Mouse (Mus musculus) liver, embryonic 14.5 days (tissue): ENCODE measurements around the gene Cmtm5. TPM values are rescaled to one million over a fixed set of nuclear protein-coding genes. Genes with fewer than 3 reads are reported as not detected.

ENCODE experiments used
- ATAC-seq: fragments of 200-750 bp; cut with Nextera tagmentation; 2 replicates; pipeline ENCODE4 v1.8.0; 2017; ENCODE audit warnings: moderate number of reproducible peaks, mild to moderate bottlenecking, moderate library complexity; ENCODE audit not compliant: insufficient read depth
- DNase-seq, 3 experiments: peaks; one replicate each; pipeline ENCODE4 v3.0.0-alpha.2; 2012 to 2013; ENCODE audit warnings: low read depth in 3 of 3, low spot score in 3 of 3
- H3K27ac ChIP-seq: fragments of 300-500 bp; sonication (generic); 2 replicates; pipeline ENCODE4 v1.5.1; 2014; ENCODE audit warnings: moderate library complexity, mild to moderate bottlenecking, control low read depth, inconsistent platforms
- H3K27me3 ChIP-seq: fragments of 300-500 bp; sonication (generic); 2 replicates; pipeline ENCODE4 v1.6.1; 2014; ENCODE audit warnings: mild to moderate bottlenecking, low read length, moderate library complexity; ENCODE audit not compliant: control insufficient read depth, insufficient read depth
- H3K36me3 ChIP-seq: fragments of 300-500 bp; sonication (generic); replicated peaks from 2 replicates; pipeline ENCODE4 v1.6.1; 2014; ENCODE audit warnings: low read depth; ENCODE audit not compliant: control insufficient read depth, insufficient read depth
- H3K4me1 ChIP-seq, 2 experiments: fragments of 200-500 bp in 1 of 2; fragments of 300-500 bp in 1 of 2; sonication (generic) in 1 of 2; replicated peaks; 2 replicates each; pipeline ENCODE4 v1.6.1; 2012 to 2014; ENCODE audit warnings: antibody characterized with exemption in 1 of 2, inconsistent platforms in 1 of 2, low read length in 1 of 2; ENCODE audit not compliant: control insufficient read depth in 2 of 2, insufficient read depth in 2 of 2
- H3K4me2 ChIP-seq: fragments of 300-500 bp; sonication (generic); 2 replicates; pipeline ENCODE4 v1.6.1; 2014; ENCODE audit warnings: low read depth, mild to moderate bottlenecking, control low read depth, moderate library complexity
- H3K4me3 ChIP-seq, 2 experiments: fragments of 200-500 bp in 1 of 2; fragments of 300-500 bp in 1 of 2; sonication (generic) in 1 of 2; 2 replicates each; pipeline ENCODE4 v1.5.1; 2012 to 2014; ENCODE audit warnings: low read depth in 2 of 2, low read length in 2 of 2, mild to moderate bottlenecking in 2 of 2, control low read depth in 1 of 2, inconsistent platforms in 1 of 2, moderate library complexity in 1 of 2; ENCODE audit not compliant: insufficient read depth in 1 of 2
- H3K9ac ChIP-seq: fragments of 300-500 bp; sonication (generic); replicated peaks from 2 replicates; pipeline ENCODE4 v1.6.1; 2014; ENCODE audit warnings: mild to moderate bottlenecking, control low read depth, moderate library complexity
- H3K9me3 ChIP-seq: fragments of 300-500 bp; sonication (generic); 2 replicates; pipeline ENCODE4 v1.6.1; 2016; ENCODE audit warnings: low read length, mixed read lengths; ENCODE audit not compliant: control insufficient read depth
- CTCF ChIP-seq: IDR thresholded peaks from 2 replicates; pipeline ENCODE4 v1.5.1; 2016; ENCODE audit warnings: antibody characterized with exemption, low read depth, control low read depth
- EP300 ChIP-seq: IDR thresholded peaks from 2 replicates; pipeline ENCODE4 v1.6.1; 2016; ENCODE audit warnings: antibody characterized with exemption, low read depth
- WGBS: fragments of 180-500 bp; shearing (Covaris S2); extraction: QIAGEN DNeasy Blood & Tissue Kit; methylation state at CpG from one replicate; pipeline ENCODE4 v1.1.7; 2014; ENCODE audit not compliant: insufficient replicate concordance; 5-methylcytosine and 5-hydroxymethylcytosine counted together
- polyA plus RNA-seq, 2 experiments: library from polyadenylated mRNA; depleted of rRNA in 1 of 2; stranded (reverse) in 1 of 2; unstranded in 1 of 2; fragments of >200 nt; fragmentation: Nextera tagmentation in 1 of 2; extraction: Ambion mirVana in 1 of 2; gene quantifications; 2 replicates each; pipeline versions ENCODE4 v1.2.1 to v1.2.3; 2012 to 2014

The Cmtm5 gene
- polyA plus RNA-seq, 2 experiments = 0.04 TPM; not detected in 1

DNA sequence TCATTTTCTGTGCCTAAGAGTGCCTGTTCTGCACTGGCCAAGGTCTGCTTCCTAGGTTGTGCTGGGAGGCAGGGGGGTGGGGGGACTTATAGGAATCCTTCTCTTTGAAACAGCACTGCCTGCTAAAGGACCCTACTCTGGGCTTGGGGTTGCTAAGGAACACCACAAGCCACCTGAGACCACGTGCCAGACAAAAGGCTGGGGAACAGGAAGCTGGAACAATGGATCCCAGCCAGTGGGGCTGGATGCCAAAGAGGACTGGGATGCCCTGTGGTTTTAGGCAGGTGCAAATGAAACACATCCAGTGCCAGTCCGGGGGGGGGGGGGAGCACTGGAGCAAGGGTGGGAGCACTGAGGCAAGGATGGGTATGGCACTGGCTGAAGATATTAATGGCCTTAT lies 5.6 kb upstream of the Cmtm5 start:
- Histone ChIP-seq H3K27me3 (peaks cover 36% of the 10 kb centered on the region), H3K9ac (no peak overlapping the region), H3K4me1 (no peaks in the 10 kb centered on the region), H3K9me3 (no peaks in the 10 kb centered on the region), H3K4me2 (no peak overlapping the region), H3K27ac (no peak overlapping the region), H3K36me3 (no peaks in the 10 kb centered on the region), H3K4me3 (no peak overlapping the region)
- TF ChIP-seq EP300 = no peak
- no peak for TF ChIP-seq CTCF
- WGBS = 20% methylated on average over 2 of the region's 2 CpGs
- no peak for DNase-seq
- ATAC-seq = no peak

GRCm38 (mm10) chr14:54932645-54933150 lies 3.4 kb upstream of the Cmtm5 start, which contains the start of gene Il25:
Gene Il25 (plus strand): TSS chr14:54932695.
- no peak within 1 kb of the TSS for H3K4me3 ChIP-seq
- H3K9ac ChIP-seq = no peak within 1 kb of the TSS
- ATAC-seq (no peak), DNase-seq (no peak)
- H3K27me3 ChIP-seq = peaks cover 13% of the 10 kb centered on the region
- H3K27ac ChIP-seq = no peak within 1 kb of the TSS
- H3K4me1 ChIP-seq = no peaks in the 10 kb centered on the region
- H3K36me3 ChIP-seq = no peaks in the 10 kb centered on the region
- no peaks in the 10 kb centered on the region for H3K9me3 ChIP-seq
- WGBS = 48% methylated on average over 6 of the region's 6 CpGs
- no peak within 1 kb of the TSS for H3K4me2 ChIP-seq
- TF ChIP-seq EP300 (no peak), CTCF (no peak)

DNA sequence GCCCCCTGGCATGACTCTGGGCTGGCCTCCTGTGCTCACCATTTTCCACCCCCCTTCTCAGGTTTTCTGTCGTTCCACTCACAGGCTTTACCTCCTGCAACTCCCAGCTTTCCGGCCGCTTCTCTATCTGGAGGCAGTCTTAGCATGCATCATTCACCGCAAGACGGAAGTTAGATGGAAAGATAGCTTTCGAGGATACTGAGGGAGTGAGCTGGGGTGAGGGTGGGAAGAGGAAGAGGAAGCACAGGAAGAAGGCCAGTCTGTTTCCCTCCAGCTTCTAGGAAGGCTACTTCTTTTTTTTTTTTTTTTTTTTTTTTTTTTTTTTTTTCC lies 735 bp downstream of the Cmtm5 start:
- Histone ChIP-seq H3K4me1 (no peaks in the 10 kb centered on the region), H3K4me2 (no peak overlapping the region), H3K27me3 (no peaks in the 10 kb centered on the region), H3K9ac (no peak overlapping the region), H3K27ac (no peak overlapping the region), H3K9me3 (no peaks in the 10 kb centered on the region), H3K36me3 (no peaks in the 10 kb centered on the region), H3K4me3 (no peak overlapping the region)
- TF ChIP-seq CTCF = no peak
- TF ChIP-seq EP300 = no peak
- DNase-seq = no peak
- WGBS = 15% methylated on average over 6 of the region's 6 CpGs
- ATAC-seq = no peak

DNA sequence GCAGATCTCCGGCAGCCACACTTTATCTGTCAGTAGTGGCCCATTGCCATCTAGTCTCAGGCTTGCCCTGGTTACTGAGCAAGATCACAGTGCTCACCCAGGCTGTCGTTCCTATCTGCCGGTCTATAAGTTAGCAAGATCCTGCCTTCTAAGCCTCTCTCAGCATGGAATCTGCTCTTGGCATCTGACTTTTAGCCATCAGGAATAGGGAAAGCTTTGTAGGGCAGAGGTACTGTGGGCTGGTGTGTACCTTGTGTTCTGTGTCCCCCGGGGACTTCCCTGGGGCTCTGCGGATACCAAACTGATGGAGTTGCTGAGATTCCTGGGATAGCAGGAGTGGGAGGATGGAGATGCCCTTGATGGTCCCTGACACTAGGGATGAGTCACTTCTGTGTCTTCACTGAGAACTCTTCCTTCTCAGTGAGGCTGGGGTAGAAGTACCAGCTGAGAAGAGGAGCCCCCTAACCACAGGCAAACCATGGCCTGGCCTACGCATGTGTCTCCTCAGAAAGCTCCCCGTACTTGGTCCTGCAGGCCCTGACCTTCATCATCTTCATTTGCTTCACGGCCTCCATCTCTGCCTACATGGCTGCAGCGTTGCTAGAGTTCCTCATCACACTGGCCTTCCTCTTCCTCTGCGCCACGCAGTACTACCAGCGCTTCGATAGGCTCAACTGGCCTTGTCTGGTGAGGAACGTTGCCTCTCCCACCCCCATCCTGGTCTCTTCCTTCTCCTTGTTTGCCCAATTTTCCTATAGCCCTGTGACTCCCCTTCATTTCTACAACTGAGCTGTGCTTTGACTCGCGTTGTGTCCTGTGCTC lies 1.5 kb downstream of the Cmtm5 start:
- TF ChIP-seq EP300 (no peak), CTCF (no peak)
- 70% methylated on average over 16 of the region's 16 CpGs for WGBS
- no peaks in the 10 kb centered on the region for H3K36me3 ChIP-seq
- no peak overlapping the region for H3K4me3 ChIP-seq
- no peak for ATAC-seq
- H3K27me3 ChIP-seq = no peaks in the 10 kb centered on the region
- no peaks in the 10 kb centered on the region for H3K9me3 ChIP-seq
- DNase-seq = no peak
- H3K9ac ChIP-seq = no peak overlapping the region
- no peak overlapping the region for H3K4me2 ChIP-seq
- H3K27ac ChIP-seq = no peak overlapping the region
- H3K4me1 ChIP-seq = no peaks in the 10 kb centered on the region

DNA sequence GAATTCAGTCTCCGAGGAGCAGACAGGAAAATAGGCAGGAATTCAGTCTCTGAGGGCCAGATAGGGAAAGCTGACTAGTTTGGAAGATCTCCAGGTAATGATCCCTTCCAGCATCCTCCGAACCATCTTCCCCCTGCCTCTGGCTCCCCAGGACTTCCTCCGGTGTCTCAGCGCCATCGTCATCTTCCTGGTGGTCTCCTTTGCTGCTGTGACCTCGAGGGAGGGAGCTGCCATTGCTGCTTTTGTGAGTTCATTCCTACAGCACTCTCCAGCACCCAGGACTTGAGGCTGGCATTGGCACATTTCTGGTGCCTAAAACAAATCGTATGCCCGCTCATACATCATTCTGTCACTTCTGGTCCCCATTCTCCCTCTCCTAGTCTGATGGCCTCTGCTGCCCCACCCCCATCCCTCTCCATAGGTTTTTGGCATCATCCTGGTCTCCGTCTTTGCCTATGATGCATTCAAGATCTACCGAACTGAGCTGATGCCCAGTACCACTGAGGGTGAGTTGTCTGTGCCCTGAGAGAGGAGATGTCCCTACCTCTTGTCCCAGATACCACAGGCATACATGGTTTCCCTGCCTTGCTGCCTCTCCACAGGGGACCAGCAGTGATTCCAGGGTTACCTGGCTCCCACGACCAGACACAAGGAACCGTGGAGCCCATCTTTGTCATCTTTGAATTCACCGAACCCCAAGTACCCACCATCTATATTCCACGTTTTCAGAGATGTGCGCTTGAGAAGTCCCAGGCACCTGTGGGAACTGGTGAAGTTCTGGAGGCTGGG lies 2.6 kb downstream of the Cmtm5 start:
- ATAC-seq (no peak), DNase-seq (no peak)
- H3K9ac ChIP-seq = no peak overlapping the region
- H3K9me3 ChIP-seq = no peaks in the 10 kb centered on the region
- no peaks in the 10 kb centered on the region for H3K36me3 ChIP-seq
- WGBS = 60% methylated on average over 15 of the region's 15 CpGs
- no peak overlapping the region for H3K4me2 ChIP-seq
- H3K27ac ChIP-seq = no peak overlapping the region
- H3K27me3 ChIP-seq = no peaks in the 10 kb centered on the region
- H3K4me3 ChIP-seq = no peak overlapping the region
- H3K4me1 ChIP-seq = no peaks in the 10 kb centered on the region
- TF ChIP-seq EP300 (no peak), CTCF (no peak)
